Mouse (Mus musculus): ENCODE results near the gene Defb19.

GRCm38 (mm10) chr2:152608719-152609118 is 28.6 kb upstream of the Defb19 start:
- TF ChIP-seq POLR2A (IDR thresholded peaks at IDR 0.05; ENCODE audit: borderline replicate concordance, low read depth, low read length) (no peak), CTCF (IDR thresholded peaks at IDR 0.05; ENCODE audit: low read depth, low read length) (no peak)
